Mouse (Mus musculus): ENCODE results near the gene Rcan1. TPM values are rescaled to one million over a fixed set of nuclear protein-coding genes. Genes with fewer than 3 reads are reported as not detected.

Gene Rcan1
- polyA plus RNA-seq, 1 experiment: 20.2 TPM

GRCm38 (mm10) chr16:92475093-92475860, 4.6 kb upstream of the Rcan1 start:
- no peak for TF ChIP-seq POLR2AphosphoS2 (IDR thresholded peaks at IDR 0.05; ENCODE audit: insufficient read length, low read depth)
- no peak for TF ChIP-seq REST (IDR thresholded peaks at IDR 0.05; ENCODE audit: insufficient read depth, insufficient read length)
- TF ChIP-seq CEBPB (IDR thresholded peaks at IDR 0.05; ENCODE audit: insufficient read depth, poor library complexity, severe bottlenecking): no peak
- no peak for TF ChIP-seq E2F4 (IDR thresholded peaks at IDR 0.05; ENCODE audit: insufficient read depth)
- no peak for TF ChIP-seq TCF3 (IDR thresholded peaks at IDR 0.05; ENCODE audit: insufficient read length, low read depth)
- no peak for TF ChIP-seq MAX (IDR thresholded peaks at IDR 0.05; ENCODE audit: low read depth)
- no peak for TF ChIP-seq TCF12 (IDR thresholded peaks at IDR 0.05; ENCODE audit: insufficient read depth, poor library complexity, severe bottlenecking)
- TF ChIP-seq POLR2A (IDR thresholded peaks at IDR 0.05; ENCODE audit: insufficient read length, low read depth): no peak
- TF ChIP-seq MYOG (IDR thresholded peaks at IDR 0.05; ENCODE audit: control insufficient read depth in 1 of 3, insufficient read depth in 1 of 3, insufficient read length in 2 of 3, low read depth in 2 of 3): no peak
- no peak for TF ChIP-seq USF1 (IDR thresholded peaks at IDR 0.05; ENCODE audit: low read depth)
- TF ChIP-seq MYOD1 (IDR thresholded peaks at IDR 0.05; ENCODE audit: control insufficient read depth in 1 of 3, insufficient read length in 2 of 3, low read depth in 2 of 3): no peak
- TF ChIP-seq SRF (IDR thresholded peaks at IDR 0.05; ENCODE audit: control insufficient read depth, insufficient read length, low read depth): no peak
- Histone ChIP-seq H3K79me2 (ENCODE audit: control insufficient read depth, insufficient read depth) (no peaks in the 10 kb centered on the region), H3K4me3 (no peak overlapping the region), H3K36me3 (ENCODE audit: control insufficient read depth, insufficient read depth) (no peaks in the 10 kb centered on the region), H3K27me3 (ENCODE audit: control insufficient read depth, insufficient read depth, insufficient read length) (peaks cover 19% of the 10 kb centered on the region), H3K4me2 (ENCODE audit: low read depth) (no peak overlapping the region), H3ac (ENCODE audit: control insufficient read depth, insufficient read length) (no peak overlapping the region)

- Histone ChIP-seq H3K79me2 (ENCODE audit: control insufficient read depth, insufficient read depth) (no peaks in the 10 kb centered on the region), H3K27me3 (ENCODE audit: control insufficient read depth, insufficient read depth, insufficient read length) (peaks cover 4% of the 10 kb centered on the region), H3K4me3 (no peak overlapping the region), H3K4me2 (ENCODE audit: low read depth) (no peak overlapping the region), H3K36me3 (ENCODE audit: control insufficient read depth, insufficient read depth) (no peaks in the 10 kb centered on the region), H3ac (ENCODE audit: control insufficient read depth, insufficient read length) (no peak overlapping the region)
- TF ChIP-seq USF1 (IDR thresholded peaks at IDR 0.05; ENCODE audit: low read depth) (no peak), MYOG (IDR thresholded peaks at IDR 0.05; ENCODE audit: control insufficient read depth in 1 of 3, insufficient read depth in 1 of 3, insufficient read length in 2 of 3, low read depth in 2 of 3) (no peak), REST (IDR thresholded peaks at IDR 0.05; ENCODE audit: insufficient read depth, insufficient read length) (no peak), CEBPB (IDR thresholded peaks at IDR 0.05; ENCODE audit: insufficient read depth, poor library complexity, severe bottlenecking) (no peak)
These were observed 2.2 kb upstream of the Rcan1 start for GRCm38 (mm10) chr16:92472898-92473297.

GRCm38 (mm10) chr16:92468459-92468858, 2.2 kb downstream of the Rcan1 start:
- TF ChIP-seq TCF3 (IDR thresholded peaks at IDR 0.05; ENCODE audit: insufficient read length, low read depth) (no peak), MYOG (IDR thresholded peaks at IDR 0.05; ENCODE audit: control insufficient read depth in 1 of 3, insufficient read depth in 1 of 3, insufficient read length in 2 of 3, low read depth in 2 of 3) (no peak), MYOD1 (IDR thresholded peaks at IDR 0.05; ENCODE audit: control insufficient read depth in 1 of 3, insufficient read length in 2 of 3, low read depth in 2 of 3) (no peak), MAX (IDR thresholded peaks at IDR 0.05; ENCODE audit: low read depth) (no peak), REST (IDR thresholded peaks at IDR 0.05; ENCODE audit: insufficient read depth, insufficient read length) (no peak), POLR2AphosphoS2 (IDR thresholded peaks at IDR 0.05; ENCODE audit: insufficient read length, low read depth) (no peak), USF1 (IDR thresholded peaks at IDR 0.05; ENCODE audit: low read depth) (no peak), POLR2A (IDR thresholded peaks at IDR 0.05; ENCODE audit: insufficient read length, low read depth) (no peak), CEBPB (IDR thresholded peaks at IDR 0.05; ENCODE audit: insufficient read depth, poor library complexity, severe bottlenecking) (no peak), E2F4 (IDR thresholded peaks at IDR 0.05; ENCODE audit: insufficient read depth) (no peak), SRF (IDR thresholded peaks at IDR 0.05; ENCODE audit: control insufficient read depth, insufficient read length, low read depth) (no peak), TCF12 (IDR thresholded peaks at IDR 0.05; ENCODE audit: insufficient read depth, poor library complexity, severe bottlenecking) (no peak)
- no peaks in the 10 kb centered on the region for H3K36me3 ChIP-seq (ENCODE audit: control insufficient read depth, insufficient read depth)
- H3K4me3 ChIP-seq: no peak overlapping the region
- no peak overlapping the region for H3K4me2 ChIP-seq (ENCODE audit: low read depth)
- H3ac ChIP-seq (ENCODE audit: control insufficient read depth, insufficient read length): no peak overlapping the region
- H3K79me2 ChIP-seq (ENCODE audit: control insufficient read depth, insufficient read depth): no peaks in the 10 kb centered on the region
- H3K27me3 ChIP-seq (ENCODE audit: control insufficient read depth, insufficient read depth, insufficient read length): no peaks in the 10 kb centered on the region

GRCm38 (mm10) chr16:92467041-92467440, 3.6 kb downstream of the Rcan1 start:
- Histone ChIP-seq H3K79me2 (ENCODE audit: control insufficient read depth, insufficient read depth) (no peaks in the 10 kb centered on the region), H3ac (ENCODE audit: control insufficient read depth, insufficient read length) (no peak overlapping the region), H3K27me3 (ENCODE audit: control insufficient read depth, insufficient read depth, insufficient read length) (no peaks in the 10 kb centered on the region), H3K4me3 (no peak overlapping the region), H3K36me3 (ENCODE audit: control insufficient read depth, insufficient read depth) (no peaks in the 10 kb centered on the region), H3K4me2 (ENCODE audit: low read depth) (no peak overlapping the region)
- TF ChIP-seq MYOG (IDR thresholded peaks at IDR 0.05; ENCODE audit: control insufficient read depth in 1 of 3, insufficient read depth in 1 of 3, insufficient read length in 2 of 3, low read depth in 2 of 3) (no peak), E2F4 (IDR thresholded peaks at IDR 0.05; ENCODE audit: insufficient read depth) (no peak), CEBPB (IDR thresholded peaks at IDR 0.05; ENCODE audit: insufficient read depth, poor library complexity, severe bottlenecking) (no peak), REST (IDR thresholded peaks at IDR 0.05; ENCODE audit: insufficient read depth, insufficient read length) (no peak), USF1 (IDR thresholded peaks at IDR 0.05; ENCODE audit: low read depth) (no peak), POLR2AphosphoS2 (IDR thresholded peaks at IDR 0.05; ENCODE audit: insufficient read length, low read depth) (no peak), MYOD1 (IDR thresholded peaks at IDR 0.05; ENCODE audit: control insufficient read depth in 1 of 3, insufficient read length in 2 of 3, low read depth in 2 of 3) (no peak), TCF3 (IDR thresholded peaks at IDR 0.05; ENCODE audit: insufficient read length, low read depth) (no peak), MAX (IDR thresholded peaks at IDR 0.05; ENCODE audit: low read depth) (no peak), SRF (IDR thresholded peaks at IDR 0.05; ENCODE audit: control insufficient read depth, insufficient read length, low read depth) (no peak)
